Mouse (Mus musculus) thymus, postnatal 14 days (tissue): Measurements from ENCODE around the gene Spon2.

ENCODE experiments used
- DNase-seq: peaks from one replicate; pipeline ENCODE4 v3.0.0; 2021

Spon2 gene

GRCm38 (mm10) chr5:33214723-33215122 is 3.5 kb downstream of the Spon2 start:
- no peak for DNase-seq

GRCm38 (mm10) chr5:33211254-33211653 is 7.0 kb downstream of the Spon2 start:
- DNase-seq = no peak

GRCm38 (mm10) chr5:33210515-33210914 is 7.7 kb downstream of the Spon2 start:
- DNase-seq = no peak

- no peak for DNase-seq
Measured at GRCm38 (mm10) chr5:33208533-33209245, 9.6 kb downstream of the Spon2 start.

- no peak for DNase-seq
Measured at GRCm38 (mm10) chr5:33207136-33207535, 11.1 kb downstream of the Spon2 start.

GRCm38 (mm10) chr5:33206328-33206727 is 11.9 kb downstream of the Spon2 start:
- DNase-seq = no peak

GRCm38 (mm10) chr5:33204284-33204683 is 14.0 kb downstream of the Spon2 start:
- DNase-seq = no peak

GRCm38 (mm10) chr5:33203691-33204242 is 14.5 kb downstream of the Spon2 start:
- peak; percentile 80 for DNase-seq

GRCm38 (mm10) chr5:33203171-33203565 is 15.1 kb downstream of the Spon2 start:
- no peak for DNase-seq

GRCm38 (mm10) chr5:33202516-33203170 is 15.6 kb downstream of the Spon2 start:
- DNase-seq = no peak

GRCm38 (mm10) chr5:33201697-33202096 is 16.6 kb downstream of the Spon2 start:
- no peak for DNase-seq

GRCm38 (mm10) chr5:33200071-33200470 is 18.2 kb downstream of the Spon2 start:
- DNase-seq = no peak

- DNase-seq = no peak
Measured at GRCm38 (mm10) chr5:33195246-33195852, 22.9 kb downstream of the Spon2 start.

- DNase-seq = no peak
Measured at GRCm38 (mm10) chr5:33193567-33193966, 24.7 kb downstream of the Spon2 start.
